Mouse (Mus musculus): ENCODE measurements around the gene Slc8a1.
A peak's percentile ranks its signal among the peaks of the same experiment; 100 is the strongest.

Gene Slc8a1

GRCm38 (mm10) chr17:81669062-81669815 lies 68.9 kb downstream of the Slc8a1 start:
- peak; percentile 36 for DNase-seq

DNA sequence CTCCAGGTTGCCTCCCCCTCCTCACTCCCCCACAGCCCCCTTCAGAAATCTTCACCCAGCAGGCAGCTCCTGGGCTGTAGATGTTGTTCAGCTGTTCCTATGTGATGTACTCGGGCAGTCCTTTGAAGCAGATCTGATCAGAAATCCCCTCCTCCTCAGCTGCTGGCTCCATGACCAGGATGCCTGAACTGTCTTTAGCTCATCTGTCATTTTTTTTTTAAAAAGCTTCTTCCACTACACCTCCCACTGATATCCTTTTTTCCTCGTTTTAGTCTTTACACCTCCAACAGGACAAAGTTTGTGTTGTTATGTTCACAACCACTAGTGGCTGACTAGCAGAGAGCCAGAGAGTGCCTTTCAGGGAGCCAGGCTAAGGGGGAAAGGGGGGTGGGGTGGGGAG lies 69.7 kb downstream of the Slc8a1 start:
- DNase-seq = no peak

DNA sequence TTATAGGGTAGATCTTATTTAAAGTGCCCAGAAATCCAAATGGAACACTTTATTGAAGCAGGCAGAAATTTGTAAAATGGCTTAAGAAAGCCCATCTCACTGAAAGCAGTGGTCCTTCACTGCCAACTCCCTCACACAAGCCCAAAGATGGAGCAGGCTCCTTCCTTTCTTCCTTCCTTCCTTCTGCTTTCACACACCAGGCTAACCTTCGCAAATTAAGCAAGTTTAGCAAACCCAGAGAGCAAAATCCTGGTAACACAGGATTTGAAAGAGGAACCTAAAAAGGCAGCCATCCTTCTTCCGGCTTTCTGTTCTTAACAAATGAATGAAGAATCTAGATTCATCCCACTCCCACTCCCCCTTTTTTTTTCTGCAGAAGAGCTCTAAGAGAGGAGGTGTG lies 70.2 kb downstream of the Slc8a1 start:
- no peak for DNase-seq

DNA sequence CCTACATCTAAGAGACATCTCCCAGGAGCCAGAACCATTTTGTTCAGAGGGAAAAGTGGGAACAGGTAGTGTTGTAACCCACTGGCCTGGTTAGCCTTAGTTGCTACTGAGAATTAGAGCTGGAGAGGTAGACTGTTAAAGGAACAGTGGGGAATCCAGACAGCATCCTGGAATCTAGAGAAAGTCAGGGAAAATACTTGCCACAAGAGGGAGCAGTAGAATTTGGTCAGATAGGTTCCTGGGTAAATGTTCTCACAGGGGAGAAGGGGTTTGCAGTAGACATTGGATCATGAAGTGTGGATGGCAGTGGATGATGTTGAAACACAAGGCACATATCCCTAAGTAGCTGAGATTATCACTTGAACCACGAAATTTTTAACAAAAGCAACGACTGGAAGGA lies 71.6 kb downstream of the Slc8a1 start:
- DNase-seq = no peak

- DNase-seq = no peak
Measured at GRCm38 (mm10) chr17:81664916-81665315, 73.3 kb downstream of the Slc8a1 start.

DNA sequence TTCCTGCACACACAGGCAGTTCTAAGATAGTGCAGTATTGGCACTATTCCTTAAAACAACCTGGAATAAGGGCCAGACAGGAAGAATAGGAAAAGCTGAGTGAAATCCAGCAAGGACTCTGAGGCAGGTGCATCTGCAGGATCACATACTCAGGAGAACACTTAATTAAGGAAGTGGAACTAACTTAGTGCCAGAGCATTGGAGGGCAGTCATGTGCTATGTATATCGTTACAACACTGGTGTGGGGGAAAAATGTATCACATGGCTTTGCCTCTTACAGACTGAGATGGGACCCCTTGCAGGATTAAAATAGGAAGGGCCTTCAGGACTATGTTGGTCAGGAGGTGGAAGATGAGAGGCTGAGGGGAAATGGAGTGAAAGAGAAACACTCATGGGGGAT lies 80.3 kb downstream of the Slc8a1 start:
- DNase-seq = no peak

DNA sequence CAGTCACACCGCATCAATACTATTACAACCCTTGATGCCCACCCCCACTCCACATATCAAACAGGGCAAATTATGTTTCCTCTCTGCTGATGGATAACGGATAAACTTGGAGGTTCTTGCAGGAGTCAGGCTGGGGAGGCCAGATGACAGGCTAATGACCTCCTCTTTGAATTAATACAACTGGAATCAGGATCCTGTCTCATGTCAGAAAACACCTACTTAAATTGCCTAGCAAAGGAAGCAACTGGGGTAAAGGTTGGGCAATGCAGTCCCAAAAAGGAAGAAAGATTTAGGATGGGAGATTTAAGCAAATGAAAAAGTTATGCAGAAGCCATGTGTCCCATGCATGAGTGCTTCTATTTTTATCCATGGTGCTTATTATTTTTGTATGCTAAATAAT lies 83.6 kb downstream of the Slc8a1 start:
- DNase-seq = no peak

GRCm38 (mm10) chr17:81652958-81653357 lies 85.2 kb downstream of the Slc8a1 start:
- DNase-seq = no peak

DNA sequence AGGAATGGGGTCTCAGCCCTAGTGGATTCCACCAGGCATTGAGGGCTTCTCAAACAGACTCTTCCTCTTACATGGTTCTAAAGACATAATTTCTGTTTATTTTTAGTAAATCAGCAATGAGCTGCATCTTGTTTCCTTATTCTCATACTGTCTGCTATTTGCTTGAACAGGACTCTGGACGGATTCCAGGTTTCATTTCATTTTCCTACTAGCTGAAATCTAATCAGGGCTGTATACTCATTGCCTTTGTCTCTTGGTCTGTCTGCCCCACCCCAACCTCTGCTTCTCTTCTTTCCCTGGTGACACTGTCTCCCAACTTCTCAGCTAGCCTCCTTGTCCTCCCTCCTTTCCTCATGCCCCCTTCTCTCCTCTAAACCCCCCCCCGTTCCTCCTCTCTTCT lies 101.4 kb downstream of the Slc8a1 start:
- no peak for DNase-seq

GRCm38 (mm10) chr17:81630471-81630870 lies 107.7 kb downstream of the Slc8a1 start:
- DNase-seq = no peak

DNA sequence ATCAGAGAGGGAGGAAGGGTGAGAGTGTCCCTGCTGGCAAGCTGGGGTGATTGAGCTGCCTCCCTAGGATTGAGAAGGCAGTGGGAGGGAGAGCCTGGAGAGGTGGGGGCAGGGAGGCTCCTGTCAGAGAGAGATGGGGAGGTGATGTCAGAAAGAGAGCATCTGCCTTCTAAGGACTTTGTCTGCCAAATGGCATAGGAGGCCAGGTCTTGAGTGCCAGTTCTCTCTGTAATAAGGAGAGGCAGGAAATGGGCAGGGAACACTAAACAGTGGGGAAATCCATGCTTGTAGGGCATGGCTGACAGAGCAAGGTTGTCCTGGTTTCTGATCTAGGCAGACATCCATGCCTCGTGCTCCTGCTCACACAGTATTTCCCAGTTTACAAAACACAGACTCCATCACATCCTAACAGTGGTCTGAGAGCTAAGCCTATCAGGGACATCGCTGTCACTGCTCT lies 117.0 kb downstream of the Slc8a1 start:
- peak; percentile 80 for DNase-seq

GRCm38 (mm10) chr17:81618461-81618860 lies 119.7 kb downstream of the Slc8a1 start:
- DNase-seq = no peak

DNA sequence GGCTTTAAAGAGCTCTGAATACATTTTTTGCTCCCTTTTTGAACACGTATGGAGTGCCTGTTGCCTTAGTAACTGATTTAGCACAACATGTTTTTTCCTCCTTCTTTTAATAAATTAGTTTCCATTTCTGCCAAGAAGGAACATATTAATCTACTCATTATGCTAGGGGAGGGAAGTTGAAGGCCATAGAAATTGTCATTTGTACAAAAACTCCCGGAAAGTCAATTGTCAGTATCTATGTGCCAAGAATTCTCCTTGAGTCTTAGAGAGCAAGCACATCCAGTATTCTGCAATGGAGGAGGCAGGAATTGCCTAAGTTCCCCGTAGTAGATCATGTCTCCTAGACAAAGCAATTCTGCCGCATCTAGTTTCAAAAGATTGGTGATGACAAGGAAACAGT lies 121.9 kb downstream of the Slc8a1 start:
- DNase-seq = no peak

DNA sequence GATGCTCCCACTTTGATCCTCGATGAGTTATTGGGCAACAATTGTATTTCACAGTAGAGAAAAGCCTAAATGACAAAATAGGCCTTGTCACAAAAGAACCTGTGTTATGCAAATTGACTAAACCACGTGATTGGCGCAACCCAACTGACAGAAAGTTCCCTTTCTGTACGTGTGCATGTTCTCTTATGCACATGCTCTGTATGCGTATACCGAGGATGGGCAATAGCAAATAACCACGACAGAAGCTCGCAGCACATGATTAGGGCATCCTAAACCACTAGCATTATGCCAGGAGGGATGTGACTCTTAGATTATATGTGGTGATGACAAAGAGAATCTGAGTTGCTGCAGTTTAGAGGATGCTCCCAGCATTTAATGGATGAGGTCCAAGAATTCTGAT lies 122.8 kb downstream of the Slc8a1 start:
- no peak for DNase-seq

DNA sequence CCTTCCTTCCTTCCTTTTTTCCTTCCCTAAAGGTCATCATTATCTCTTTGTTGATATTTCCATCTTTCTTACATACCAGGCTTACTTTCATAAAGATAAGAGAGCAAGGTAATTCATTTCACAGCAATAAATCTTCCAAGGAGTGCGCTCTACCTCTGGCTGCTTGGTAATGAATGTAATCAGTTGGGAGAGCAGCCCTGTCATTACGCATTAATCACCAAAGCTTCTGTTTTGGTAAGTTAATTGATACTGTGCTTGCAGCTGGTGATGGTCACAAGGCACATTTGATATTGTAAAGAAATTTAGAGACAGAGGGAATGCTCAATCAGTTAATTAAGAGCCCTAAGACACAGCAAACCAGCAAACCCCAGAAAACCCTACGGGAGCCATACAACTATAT lies 130.7 kb downstream of the Slc8a1 start:
- no peak for DNase-seq

- DNase-seq = no peak
Measured at GRCm38 (mm10) chr17:81606084-81606483, 132.1 kb downstream of the Slc8a1 start.

- DNase-seq = no peak
Measured at GRCm38 (mm10) chr17:81605219-81605660, 132.9 kb downstream of the Slc8a1 start.

DNA sequence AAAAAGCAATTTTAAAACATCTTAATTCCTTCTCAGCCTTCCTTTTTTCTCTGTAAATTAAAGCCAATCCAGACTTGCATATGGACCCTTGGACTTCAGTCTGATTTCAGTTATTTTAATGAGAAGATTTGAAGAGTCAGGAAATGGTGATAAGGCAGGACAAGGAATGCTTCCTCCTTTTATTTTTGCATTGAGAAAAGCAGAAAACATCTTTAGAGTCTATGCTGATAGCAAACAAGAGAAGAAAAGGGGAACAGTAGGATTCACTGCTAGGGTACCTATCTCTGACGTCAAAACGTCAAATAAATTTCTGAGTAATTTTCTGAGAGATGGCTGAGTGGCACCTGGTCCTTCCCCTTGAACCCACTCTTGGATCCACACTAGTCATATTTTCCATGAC lies 139.1 kb downstream of the Slc8a1 start:
- no peak for DNase-seq

GRCm38 (mm10) chr17:81589791-81590190 lies 148.4 kb downstream of the Slc8a1 start:
- no peak for DNase-seq

DNA sequence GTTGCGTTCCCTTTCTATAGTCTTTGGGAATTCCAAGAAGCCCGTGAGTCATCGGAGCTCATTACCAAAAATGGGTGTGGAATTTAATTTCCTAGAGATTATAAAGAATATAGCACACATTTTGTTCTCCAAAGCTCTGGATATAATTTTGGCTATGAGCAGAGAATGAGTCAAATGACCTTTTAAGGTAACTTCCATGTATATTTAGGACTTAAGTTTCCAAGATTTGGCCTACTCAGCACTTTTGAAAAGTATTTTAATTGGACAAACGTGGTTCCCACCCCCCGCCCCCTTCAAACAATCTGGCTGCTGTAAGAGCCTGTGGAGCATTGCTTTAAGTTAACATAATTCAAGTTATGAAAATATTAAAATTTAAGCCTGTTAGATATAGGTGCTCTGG lies 151.4 kb downstream of the Slc8a1 start:
- no peak for DNase-seq

GRCm38 (mm10) chr17:81579728-81580425 lies 158.3 kb downstream of the Slc8a1 start:
- DNase-seq = no peak

DNA sequence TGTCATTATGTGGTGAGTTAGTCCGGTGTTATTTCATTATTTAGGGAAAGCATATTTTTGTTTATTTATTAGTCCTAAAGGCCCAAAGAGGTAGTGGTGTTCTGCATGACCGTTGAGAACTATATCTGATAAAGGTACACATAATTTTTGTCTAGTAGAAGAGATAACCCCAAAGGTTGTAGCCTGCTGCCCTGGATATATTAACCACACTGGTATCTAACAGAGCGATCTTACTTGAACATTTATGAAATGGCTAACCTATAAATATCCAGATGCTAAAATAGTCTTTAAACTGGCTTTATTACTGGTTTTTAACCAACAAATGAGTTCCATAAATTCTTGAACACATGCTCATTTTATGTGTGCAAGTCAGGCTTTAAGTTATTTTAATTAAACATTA lies 161.3 kb downstream of the Slc8a1 start:
- DNase-seq = no peak

DNA sequence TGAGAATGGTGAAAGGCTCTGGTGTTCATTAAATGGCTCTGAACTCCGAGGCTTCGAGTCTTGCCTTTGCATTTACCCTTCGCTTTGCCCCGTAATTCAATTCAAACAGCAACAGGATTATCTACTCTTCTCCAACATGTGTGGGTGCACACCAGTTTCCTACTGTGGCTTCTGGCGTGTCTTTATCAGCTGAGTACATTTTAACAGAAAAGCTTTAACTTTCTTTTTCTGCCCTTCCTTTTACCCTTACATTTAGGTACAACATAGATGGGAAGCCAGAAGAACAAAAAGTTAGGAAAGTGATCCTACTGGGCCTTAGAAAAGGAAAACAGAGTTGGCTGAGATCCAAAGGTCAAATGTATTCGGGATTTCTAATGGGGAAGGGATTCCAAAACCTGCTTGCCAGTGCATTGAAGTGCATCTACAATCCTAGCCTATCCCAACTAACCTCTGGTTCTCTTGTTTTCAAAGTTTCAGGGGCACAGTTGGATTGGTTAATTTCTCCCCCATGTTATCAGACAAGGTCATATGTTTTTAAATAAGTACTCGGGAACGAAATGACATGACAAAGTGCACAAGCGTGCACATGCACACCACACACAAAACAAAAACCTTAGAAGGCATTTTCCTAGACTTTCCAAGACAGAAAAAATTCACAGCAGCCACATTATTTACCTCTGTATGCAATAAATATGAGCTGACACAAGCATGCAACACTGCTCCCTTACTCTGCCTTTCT lies 172.4 kb downstream of the Slc8a1 start:
- DNase-seq = no peak
